Mouse (Mus musculus) cerebral cortex, adult 2 months (tissue): ENCODE data around the gene Col23a1.

Source experiments
- WGBS: fragments of 180-500 bp; shearing (Covaris S2); methylation state at CpG from one replicate; pipeline ENCODE4 v1.1.7; 2018; 5-methylcytosine and 5-hydroxymethylcytosine counted together

The Col23a1 gene

GRCm38 (mm10) chr11:51328387-51328942, 38.7 kb downstream of the Col23a1 start:
- 73% methylated on average over 12 of the region's 12 CpGs for WGBS

- 77% methylated on average over 11 of the region's 11 CpGs for WGBS
These were observed 40.4 kb downstream of the Col23a1 start for GRCm38 (mm10) chr11:51329837-51330714.

GRCm38 (mm10) chr11:51334017-51334416, 44.3 kb downstream of the Col23a1 start:
- WGBS, result 62% methylated on average over 5 of the region's 5 CpGs

- WGBS, result 65% methylated on average over 6 of the region's 6 CpGs
These were observed 47.9 kb downstream of the Col23a1 start for GRCm38 (mm10) chr11:51337585-51337984.

- WGBS, result 72% methylated on average over 7 of the region's 7 CpGs
These were observed 48.7 kb downstream of the Col23a1 start for GRCm38 (mm10) chr11:51338416-51338815.

- WGBS, result 83% methylated on average over 2 of the region's 2 CpGs
These were observed 51.4 kb downstream of the Col23a1 start for GRCm38 (mm10) chr11:51341091-51341490.

- 51% methylated on average over 6 of the region's 6 CpGs for WGBS
These were observed 53.1 kb downstream of the Col23a1 start for GRCm38 (mm10) chr11:51342776-51343175.

GRCm38 (mm10) chr11:51343312-51343711, 53.6 kb downstream of the Col23a1 start:
- 52% methylated on average over 4 of the region's 4 CpGs for WGBS

- WGBS, result 82% methylated on average over 5 of the region's 5 CpGs
These were observed 54.1 kb downstream of the Col23a1 start for GRCm38 (mm10) chr11:51343728-51344289.

GRCm38 (mm10) chr11:51345481-51346465, 56.1 kb downstream of the Col23a1 start:
- WGBS, result 65% methylated on average over 21 of the region's 21 CpGs

- WGBS, result 93% methylated on average over 2 of the region's 2 CpGs
These were observed 58.0 kb downstream of the Col23a1 start for GRCm38 (mm10) chr11:51347756-51348155.

- 85% methylated on average over 9 of the region's 9 CpGs for WGBS
These were observed 61.4 kb downstream of the Col23a1 start for GRCm38 (mm10) chr11:51351151-51351550.

GRCm38 (mm10) chr11:51351841-51352240, 62.1 kb downstream of the Col23a1 start:
- 70% methylated on average over 5 of the region's 5 CpGs for WGBS

GRCm38 (mm10) chr11:51353746-51354145, 64.0 kb downstream of the Col23a1 start:
- WGBS, result 83% methylated on average over 5 of the region's 5 CpGs

- 94% methylated on average over 9 of the region's 9 CpGs for WGBS
These were observed 69.3 kb downstream of the Col23a1 start for GRCm38 (mm10) chr11:51358981-51359380.

GRCm38 (mm10) chr11:51364353-51364752, 74.6 kb downstream of the Col23a1 start:
- WGBS, result 94% methylated on average over 5 of the region's 5 CpGs

- WGBS, result 77% methylated on average over 5 of the region's 5 CpGs
These were observed 77.6 kb downstream of the Col23a1 start for GRCm38 (mm10) chr11:51367334-51367733.

GRCm38 (mm10) chr11:51370273-51370672, 80.6 kb downstream of the Col23a1 start:
- 68% methylated on average over 4 of the region's 4 CpGs for whole genome bisulfite sequencing

- WGBS, result 81% methylated on average over 4 of the region's 4 CpGs
These were observed 81.6 kb downstream of the Col23a1 start for GRCm38 (mm10) chr11:51371321-51371720.

GRCm38 (mm10) chr11:51371926-51372325, 82.2 kb downstream of the Col23a1 start:
- WGBS, result 73% methylated on average over 1 of the region's 1 CpGs

GRCm38 (mm10) chr11:51377199-51377598, 87.5 kb downstream of the Col23a1 start:
- 78% methylated on average over 5 of the region's 5 CpGs for WGBS
